Mouse (Mus musculus): ENCODE data around the gene Slf2.

Gene Slf2

GRCm38 (mm10) chr19:45013581-45014225, 82.8 kb downstream of the Slf2 start:
- no peak for DNase-seq

- no peak for DNase-seq
Measured at GRCm38 (mm10) chr19:45014335-45014971, 83.5 kb downstream of the Slf2 start, which contains the start of gene Lzts2. Lzts2 (plus strand) TSS chr19:45014414.

GRCm38 (mm10) chr19:45014981-45015402, 84.0 kb downstream of the Slf2 start:
- DNase-seq: peak; percentile 89

GRCm38 (mm10) chr19:45015518-45016281, 84.7 kb downstream of the Slf2 start:
- peak; percentile 77 for DNase-seq

- peak; percentile 93 for DNase-seq
Measured at GRCm38 (mm10) chr19:45016341-45017215, 85.6 kb downstream of the Slf2 start.

GRCm38 (mm10) chr19:45017216-45017771, 86.3 kb downstream of the Slf2 start:
- DNase-seq: peak; percentile 93

GRCm38 (mm10) chr19:45017909-45018308, 87.0 kb downstream of the Slf2 start:
- DNase-seq: peak; percentile 95

GRCm38 (mm10) chr19:45018351-45018831, 87.4 kb downstream of the Slf2 start:
- no peak for DNase-seq

- peak; percentile 79 for DNase-seq
Measured at GRCm38 (mm10) chr19:45020348-45020747, 89.4 kb downstream of the Slf2 start.

GRCm38 (mm10) chr19:45021362-45021761, 90.4 kb downstream of the Slf2 start:
- DNase-seq: no peak

- no peak for DNase-seq
Measured at GRCm38 (mm10) chr19:45023993-45024392, 93.0 kb downstream of the Slf2 start.

GRCm38 (mm10) chr19:45024775-45025174, 93.8 kb downstream of the Slf2 start:
- DNase-seq: no peak

GRCm38 (mm10) chr19:45025937-45026568, 95.1 kb downstream of the Slf2 start:
- no peak for DNase-seq

- no peak for DNase-seq
Measured at GRCm38 (mm10) chr19:45026958-45027670, 96.2 kb downstream of the Slf2 start.

- no peak for DNase-seq
Measured at GRCm38 (mm10) chr19:45027848-45028247, 96.9 kb downstream of the Slf2 start.

GRCm38 (mm10) chr19:45028746-45029145, 97.8 kb downstream of the Slf2 start:
- no peak for DNase-seq

GRCm38 (mm10) chr19:45029571-45029970, 98.6 kb downstream of the Slf2 start:
- no peak for DNase-seq

GRCm38 (mm10) chr19:45030111-45030510, 99.2 kb downstream of the Slf2 start:
- peak; percentile 70 for DNase-seq

- DNase-seq: peak; percentile 90
Measured at GRCm38 (mm10) chr19:45030746-45031693, 100.1 kb downstream of the Slf2 start.

GRCm38 (mm10) chr19:45031780-45032179, 100.8 kb downstream of the Slf2 start:
- peak; percentile 86 for DNase-seq

All from kidney, postnatal 14 days (tissue).